Mouse (Mus musculus): ENCODE data around the gene Fam107b. TPM values are rescaled to one million over a fixed set of nuclear protein-coding genes. Genes with fewer than 3 reads are reported as not detected.

Fam107b gene
- polyA plus RNA-seq, 1 experiment: 84.5 TPM

- 100% methylated on average over 3 of the region's 3 CpGs for WGBS
- no peak overlapping the region for H3K4me3 ChIP-seq (ENCODE audit: insufficient read depth, low read depth, low read length)
- no peak for TF ChIP-seq POLR2A (IDR thresholded peaks at IDR 0.05; ENCODE audit: insufficient read depth, low read depth, low read length)
- TF ChIP-seq CTCF (IDR thresholded peaks at IDR 0.05; ENCODE audit: insufficient read depth, low read depth, low read length): no peak
- no peak overlapping the region for H3K27ac ChIP-seq (ENCODE audit: insufficient read depth, low read depth, low read length)
- no peaks in the 10 kb centered on the region for H3K4me1 ChIP-seq (ENCODE audit: control insufficient read depth, insufficient read depth, low read length)
Measured at GRCm38 (mm10) chr2:3775569-3775968, 205.3 kb downstream of the Fam107b start.

GRCm38 (mm10) chr2:3776045-3776444 lies 205.8 kb downstream of the Fam107b start:
- TF ChIP-seq POLR2A (IDR thresholded peaks at IDR 0.05; ENCODE audit: insufficient read depth, low read depth, low read length) (no peak), CTCF (IDR thresholded peaks at IDR 0.05; ENCODE audit: insufficient read depth, low read depth, low read length) (no peak)
- no peak overlapping the region for H3K4me3 ChIP-seq (ENCODE audit: insufficient read depth, low read depth, low read length)
- H3K4me1 ChIP-seq (ENCODE audit: control insufficient read depth, insufficient read depth, low read length): no peaks in the 10 kb centered on the region
- H3K27ac ChIP-seq (ENCODE audit: insufficient read depth, low read depth, low read length): no peak overlapping the region

DNA sequence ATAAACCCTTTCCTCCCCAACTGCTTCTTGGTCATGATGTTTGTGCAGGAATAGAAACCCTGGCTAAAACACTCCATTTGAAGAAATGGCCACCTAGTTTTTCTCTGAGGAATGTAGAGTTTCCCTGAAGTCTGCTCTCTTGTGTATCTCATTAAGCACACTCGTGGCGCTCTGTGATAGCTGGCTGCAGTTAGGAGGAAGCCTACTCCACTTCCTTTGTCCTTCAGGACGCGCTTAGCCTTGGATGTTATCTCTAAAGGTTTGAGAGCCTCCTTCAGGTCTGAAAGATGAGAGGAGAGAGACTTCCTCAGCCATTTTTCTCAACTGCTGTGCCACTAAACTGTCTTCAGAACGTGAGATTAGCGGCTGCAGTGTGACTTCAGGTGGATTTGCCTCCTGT lies 207.4 kb downstream of the Fam107b start:
- TF ChIP-seq CTCF (IDR thresholded peaks at IDR 0.05; ENCODE audit: insufficient read depth, low read depth, low read length) (no peak), POLR2A (IDR thresholded peaks at IDR 0.05; ENCODE audit: insufficient read depth, low read depth, low read length) (no peak)
- H3K27ac ChIP-seq (ENCODE audit: insufficient read depth, low read depth, low read length): no peak overlapping the region

DNA sequence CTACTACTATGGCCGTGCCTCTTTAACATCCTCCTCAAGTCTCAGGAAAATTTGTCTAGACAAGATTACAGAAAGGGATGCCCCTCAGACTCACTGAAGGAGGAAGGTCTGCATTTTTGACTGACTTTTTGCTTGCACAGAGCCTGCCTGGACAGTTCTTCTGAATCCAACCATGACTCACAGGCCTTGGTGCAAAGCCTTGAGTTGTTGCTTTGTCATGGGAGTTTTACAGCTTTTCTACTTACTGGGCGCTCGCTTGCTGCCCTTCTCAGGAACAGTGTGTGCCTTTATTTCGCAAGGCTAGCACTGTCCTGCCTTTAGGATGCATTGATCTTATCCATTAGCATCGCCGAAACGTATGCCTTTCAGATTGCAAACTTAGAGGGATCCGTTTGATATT lies 215.3 kb downstream of the Fam107b start:
- no peak overlapping the region for H3K27ac ChIP-seq (ENCODE audit: insufficient read depth, low read depth, low read length)
- no peak overlapping the region for H3K4me3 ChIP-seq (ENCODE audit: insufficient read depth, low read depth, low read length)
- WGBS: 94% methylated on average over 8 of the region's 8 CpGs
- TF ChIP-seq CTCF (IDR thresholded peaks at IDR 0.05; ENCODE audit: insufficient read depth, low read depth, low read length): no peak
- no peak for TF ChIP-seq POLR2A (IDR thresholded peaks at IDR 0.05; ENCODE audit: insufficient read depth, low read depth, low read length)
- H3K4me1 ChIP-seq (ENCODE audit: control insufficient read depth, insufficient read depth, low read length): no peaks in the 10 kb centered on the region

More for the DNA sequence above, 207.4 kb downstream of the Fam107b start:
- no peak overlapping the region for H3K4me3 ChIP-seq (ENCODE audit: insufficient read depth, low read depth, low read length)
- H3K4me1 ChIP-seq (ENCODE audit: control insufficient read depth, insufficient read depth, low read length): no peaks in the 10 kb centered on the region
- 92% methylated on average over 6 of the region's 6 CpGs for WGBS

GRCm38 (mm10) chr2:3787752-3788423 lies 217.6 kb downstream of the Fam107b start:
- Histone ChIP-seq H3K4me1 (ENCODE audit: control insufficient read depth, insufficient read depth, low read length) (no peaks in the 10 kb centered on the region), H3K27ac (ENCODE audit: insufficient read depth, low read depth, low read length) (no peak overlapping the region), H3K4me3 (ENCODE audit: insufficient read depth, low read depth, low read length) (no peak overlapping the region)
- no peak for TF ChIP-seq POLR2A (IDR thresholded peaks at IDR 0.05; ENCODE audit: insufficient read depth, low read depth, low read length)
- no peak for TF ChIP-seq CTCF (IDR thresholded peaks at IDR 0.05; ENCODE audit: insufficient read depth, low read depth, low read length)

- TF ChIP-seq CTCF (IDR thresholded peaks at IDR 0.05; ENCODE audit: insufficient read depth, low read depth, low read length) (no peak), POLR2A (IDR thresholded peaks at IDR 0.05; ENCODE audit: insufficient read depth, low read depth, low read length) (no peak)
- WGBS: 91% methylated on average over 3 of the region's 3 CpGs
- no peaks in the 10 kb centered on the region for H3K4me1 ChIP-seq (ENCODE audit: control insufficient read depth, insufficient read depth, low read length)
- H3K27ac ChIP-seq (ENCODE audit: insufficient read depth, low read depth, low read length): no peak overlapping the region
- H3K4me3 ChIP-seq (ENCODE audit: insufficient read depth, low read depth, low read length): no peak overlapping the region
Measured at GRCm38 (mm10) chr2:3788424-3788786, 218.1 kb downstream of the Fam107b start.

DNA sequence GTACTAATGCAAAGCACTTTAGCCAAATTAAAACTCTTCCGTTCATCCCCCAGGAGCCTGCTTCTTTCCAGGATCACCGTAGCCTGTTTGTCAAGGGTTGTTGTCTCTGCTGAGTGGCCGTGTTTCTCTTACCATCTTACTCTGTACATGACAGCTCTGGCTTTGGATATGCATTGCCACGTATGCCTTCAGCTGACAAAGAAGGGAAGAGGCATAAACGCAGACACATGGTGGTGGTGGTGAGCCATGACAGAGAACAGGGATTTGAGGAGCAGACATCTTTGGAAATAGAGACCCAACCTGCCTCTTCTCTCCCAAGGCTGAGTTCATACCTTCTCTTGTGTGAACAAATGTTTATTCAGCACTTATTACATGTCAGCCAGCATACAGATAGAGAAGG lies 226.3 kb downstream of the Fam107b start:
- TF ChIP-seq POLR2A (IDR thresholded peaks at IDR 0.05; ENCODE audit: insufficient read depth, low read depth, low read length): no peak
- TF ChIP-seq CTCF (IDR thresholded peaks at IDR 0.05; ENCODE audit: insufficient read depth, low read depth, low read length): no peak
- Histone ChIP-seq H3K4me1 (ENCODE audit: control insufficient read depth, insufficient read depth, low read length) (peaks cover 3% of the 10 kb centered on the region; the same call in 1 of the 2 replicates), H3K27ac (ENCODE audit: insufficient read depth, low read depth, low read length) (no peak overlapping the region), H3K4me3 (ENCODE audit: insufficient read depth, low read depth, low read length) (no peak overlapping the region)
- WGBS: 83% methylated on average over 5 of the region's 5 CpGs

DNA sequence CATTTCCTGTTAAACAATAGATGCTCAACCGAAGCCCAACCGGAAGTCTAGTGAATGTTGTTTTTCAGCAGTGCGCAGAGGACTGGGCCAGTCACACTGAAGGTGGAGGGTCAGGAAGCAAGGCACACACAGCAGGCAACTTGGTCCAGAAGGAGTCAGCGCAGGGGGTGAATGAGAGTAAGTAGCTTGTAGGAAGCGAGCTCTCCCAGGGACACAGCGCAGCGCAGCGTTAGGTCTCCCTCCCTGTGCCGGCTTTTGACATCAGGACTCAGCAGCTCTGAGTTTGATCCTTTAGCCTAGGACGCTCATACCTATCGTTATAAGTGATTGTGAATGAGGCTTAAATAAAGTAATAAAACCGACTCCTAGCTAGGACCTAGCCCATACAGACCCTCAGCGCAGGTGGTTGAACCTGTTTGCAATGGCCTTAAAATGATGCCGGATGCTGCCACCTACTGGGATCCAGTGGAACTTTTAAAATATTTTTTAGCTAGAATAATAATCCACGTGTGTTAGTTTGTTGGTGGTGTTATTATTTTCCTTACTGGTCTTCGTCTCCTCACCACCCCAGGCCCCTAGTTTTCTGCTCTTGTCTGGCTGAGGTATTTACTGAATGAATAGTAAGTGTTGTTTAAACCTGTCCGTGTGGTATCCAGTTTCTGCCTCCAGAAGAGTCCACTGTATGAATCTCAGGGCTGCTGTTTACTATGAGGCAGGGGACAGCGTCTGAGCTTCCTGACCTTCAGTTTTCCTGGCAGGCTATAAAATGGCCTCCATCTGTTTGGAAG lies 229.7 kb downstream of the Fam107b start:
- WGBS: 9% methylated on average over 18 of the region's 18 CpGs
- peak overlapping the region; percentile 21 for H3K4me3 ChIP-seq (ENCODE audit: insufficient read depth, low read depth, low read length)
- H3K4me1 ChIP-seq (ENCODE audit: control insufficient read depth, insufficient read depth, low read length): peaks cover 3% of the 10 kb centered on the region; the same call in 1 of the 2 replicates
- TF ChIP-seq POLR2A (IDR thresholded peaks at IDR 0.05; ENCODE audit: insufficient read depth, low read depth, low read length) (no peak), CTCF (IDR thresholded peaks at IDR 0.05; ENCODE audit: insufficient read depth, low read depth, low read length) (0 out of 2 replicates have a peak, but pooled peaks have one; percentile 13)
- H3K27ac ChIP-seq (ENCODE audit: insufficient read depth, low read depth, low read length): no peak overlapping the region

DNA sequence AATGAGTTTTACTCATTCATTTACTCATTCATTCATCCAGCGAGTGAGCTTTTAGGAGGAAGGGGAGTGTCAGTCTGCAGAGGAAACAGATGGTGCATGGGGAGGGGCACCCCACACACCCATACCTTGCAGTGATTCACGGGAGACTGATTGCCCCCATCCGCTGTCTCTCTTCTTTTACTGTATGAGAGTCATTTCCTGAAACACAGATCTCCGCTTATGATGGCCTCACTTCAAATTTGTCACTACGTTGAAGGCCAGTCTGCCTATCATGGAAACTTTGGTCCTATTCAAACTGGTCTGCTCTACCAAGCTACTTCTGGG lies 230.2 kb downstream of the Fam107b start:
- 56% methylated on average over 5 of the region's 5 CpGs for WGBS
- TF ChIP-seq CTCF (IDR thresholded peaks at IDR 0.05; ENCODE audit: insufficient read depth, low read depth, low read length): no peak
- no peak for TF ChIP-seq POLR2A (IDR thresholded peaks at IDR 0.05; ENCODE audit: insufficient read depth, low read depth, low read length)

More for the DNA sequence above, 230.2 kb downstream of the Fam107b start:
- Histone ChIP-seq H3K4me1 (ENCODE audit: control insufficient read depth, insufficient read depth, low read length) (peaks cover 3% of the 10 kb centered on the region; the same call in 1 of the 2 replicates), H3K4me3 (ENCODE audit: insufficient read depth, low read depth, low read length) (no peak overlapping the region), H3K27ac (ENCODE audit: insufficient read depth, low read depth, low read length) (no peak overlapping the region)
